ENCODE assay signal across 22 mouse cellular contexts in genomic region chr11:87866891-87867290, GRCm38 (mm10). TPM values are rescaled to one million over a fixed set of nuclear protein-coding genes. Genes with fewer than 3 reads are reported as not detected.
DNase-seq lines count a peak whose midpoint lies in the region; ATAC-seq and TF ChIP-seq lines count a peak whose summit lies in the region.
"Not testable (repeated sequence)": the region's sequence is repeated elsewhere in the genome, so short reads cannot be mapped to it uniquely, and the experiment has no call there.
"Had no signal": no experiment of that assay in that cellular context is flagged by ENCODE, and none has a peak within 500 bp of the region (broad histone marks: within the 10 kb centered on the region; RNA-seq: fewer than 3 reads in every experiment).

No protein-coding gene starts in this region.

- TF ChIP-seq RAD21 in CH12.LX (IDR thresholded peaks at IDR 0.05; ENCODE audit: low read depth, low read length) = peak; percentile 27

- TF ChIP-seq CTCF in CH12.LX (conservative IDR thresholded peaks at IDR 0.05 in 1 of 2, IDR thresholded peaks at IDR 0.05 in 1 of 2; ENCODE audit: low read depth in 2 of 2, low read length in 2 of 2) = peak in 1 of 2 experiments; percentile 57; a peak in 2 of 4 replicates
- TF ChIP-seq CTCF in heart, adult 2 months (IDR thresholded peaks at IDR 0.05) = 0 out of 2 replicates have a peak, but pooled peaks have one; percentile 4
- TF ChIP-seq CTCF in lung, embryonic 14.5 days (IDR thresholded peaks at IDR 0.05; ENCODE audit: low read depth) = not testable (repeated sequence)

- not testable (repeated sequence) for H3K9ac ChIP-seq in CH12.LX (ENCODE audit: insufficient read depth, low read depth); heart, adult 2 months (ENCODE audit: low read depth, low read length); lung, embryonic 14.5 days

- H3K4me2 ChIP-seq in CH12.LX (ENCODE audit: insufficient read depth, low read depth, poor library complexity, severe bottlenecking); lung, embryonic 14.5 days: not testable (repeated sequence)

- not testable (repeated sequence) for H3K9me3 ChIP-seq in CH12.LX (replicated peaks; ENCODE audit: low read length); lung, embryonic 14.5 days (ENCODE audit: low read depth, low read length)

- not testable (repeated sequence) for H3K4me3 ChIP-seq in CH12.LX (replicated peaks in 1 of 3; ENCODE audit: low read depth in 2 of 3, low read length in 2 of 3, poor library complexity in 1 of 3); heart, adult 2 months; lung, embryonic 14.5 days (ENCODE audit: low read depth, low read length)

- intact Hi-C loops in heart, adult 2 months (cut with DNase I) = not testable (repeated sequence)

- not testable (repeated sequence) for H3K27ac ChIP-seq in CH12.LX (ENCODE audit: insufficient read depth, low read depth); heart, adult 2 months; lung, embryonic 14.5 days (ENCODE audit: low read depth)

- not testable (repeated sequence) for ATAC-seq in lung, embryonic 14.5 days (ENCODE audit: insufficient read depth)

- 81% methylated on average over 1 of the region's 2 CpGs for WGBS in heart, adult 2 months
- 80% methylated on average over 1 of the region's 2 CpGs for WGBS in lung, embryonic 14.5 days

- in situ Hi-C loops in CH12.LX (cut with MboI; ENCODE audit: low pct_ligation_motif_present, low pct_unique_long_range_greater_than_20kb, low sequenced_read_pairs) = not testable (repeated sequence)

- DNase-seq in 3T3-L1 (ENCODE audit: low read depth, low spot score) = peak; percentile 27
- DNase-seq in CH12.LX (ENCODE audit: extremely low read depth); heart, adult 2 months: not testable (repeated sequence)
- DNase-seq in brain, adult 2 months (ENCODE audit: low read depth, low spot score) = peak; percentile 18
- peak; percentile 64 to 66 for DNase-seq in kidney, postnatal 4 days
- peak; percentile 8 for DNase-seq in lung, embryonic 14.5 days
- peak; percentile 11 to 30 for DNase-seq in right cerebral cortex, adult 2 months (ENCODE audit: low spot score in 2 of 2)
- DNase-seq in thymus, postnatal 4 days = peak; percentile 74

- H3K36me3 ChIP-seq in CH12.LX (replicated peaks in 1 of 2; ENCODE audit: control insufficient read depth in 1 of 2, insufficient read depth in 1 of 2, low read length in 1 of 2) = peaks cover 16 to 38% of the 10 kb centered on the region in 2 experiments
- H3K36me3 ChIP-seq in heart, adult 2 months (ENCODE audit: control insufficient read depth, insufficient read depth, low read length); lung, embryonic 14.5 days (ENCODE audit: insufficient read depth): not testable (repeated sequence)

- dilution Hi-C loops in CH12.LX (cut with MboI; ENCODE audit: extremely low pct_ligation_motif_present, extremely low pct_unique_long_range_greater_than_20kb, low sequenced_read_pairs) = not testable (repeated sequence)

- H3K79me2 ChIP-seq in CH12.LX (replicated peaks; ENCODE audit: control insufficient read depth, extremely low read depth, insufficient read depth, poor library complexity, severe bottlenecking); heart, adult 2 months (replicated peaks; ENCODE audit: control insufficient read depth, insufficient read depth, low read length): not testable (repeated sequence)

- not testable (repeated sequence) for H3K27me3 ChIP-seq in CH12.LX (replicated peaks); heart, adult 2 months (ENCODE audit: control insufficient read depth, insufficient read depth, low read length); lung, embryonic 14.5 days (ENCODE audit: insufficient read depth, low read length)

- TF ChIP-seq EP300 in CH12.LX (IDR thresholded peaks at IDR 0.05; ENCODE audit: low read length); heart, adult 2 months (IDR thresholded peaks at IDR 0.05; ENCODE audit: insufficient read depth, low read depth, low read length): not testable (repeated sequence)

- not testable (repeated sequence) for TF ChIP-seq POLR2A in CH12.LX (IDR thresholded peaks at IDR 0.05; ENCODE audit: low read depth, low read length); heart, adult 2 months (IDR thresholded peaks at IDR 0.05; ENCODE audit: insufficient read depth, low read depth, low read length)

- peaks cover 5 to 24% of the 10 kb centered on the region in 2 experiments for H3K4me1 ChIP-seq in CH12.LX (ENCODE audit: control insufficient read depth in 1 of 2, insufficient read depth in 2 of 2)
- not testable (repeated sequence) for H3K4me1 ChIP-seq in heart, adult 2 months (ENCODE audit: control insufficient read depth, insufficient read depth, low read length); lung, embryonic 14.5 days (ENCODE audit: insufficient read depth)

TF ChIP-seq in CH12.LX, 34 proteins besides CTCF, POLR2A, EP300 and RAD21:
- TF ChIP-seq SMC3 (IDR thresholded peaks at IDR 0.05; ENCODE audit: low read depth, low read length) = peak; percentile 23; the same call in 1 of the 2 replicates
TF ChIP-seq in CH12.LX: peak in this region for 1; not testable (repeated sequence) for 33.

RNA-seq across cellular contexts. Expression of gene Epx, which starts 8.4 kb away (rescaled TPM):
- total RNA-seq in CH12.LX (2012; rRNA removed) (not detected in 2 replicates), CH12.LX (2014; rRNA removed) (not detected in 2 replicates)
- 0.10 TPM in 1 of 2 replicates, not detected in the other for polyA plus RNA-seq in CH12.LX (2012; ENCODE audit: insufficient read length, low read depth)
- not detected for total RNA-seq in heart, adult 2 months (2021)
- not detected in 2 replicates for polyA plus RNA-seq in heart, adult 2 months (2012; rRNA removed)
- polyA plus RNA-seq in lung, embryonic 14.5 days (2014; fragmentation: Nextera tagmentation; extraction: Ambion mirVana) = not detected in 2 replicates
- total RNA-seq: gastrocnemius, postnatal 25 days; heart, adult 8-10 months; heart, postnatal 4 days had no signal
- polyA plus RNA-seq: lung, embryonic 15.5 days had no signal

RNA-seq across cellular contexts. Expression of gene Mks1, which starts 13.9 kb away (rescaled TPM):
- 17.9 and 24.4 TPM in 2 replicates for total RNA-seq in CH12.LX (2012; rRNA removed)
- total RNA-seq in CH12.LX (2014; rRNA removed) = 16.9 and 20.4 TPM in 2 replicates
- polyA plus RNA-seq in CH12.LX (2012; ENCODE audit: insufficient read length, low read depth) = 26.3 and 27.7 TPM in 2 replicates
- 1 to 10 TPM; 2.2 to 2.9 TPM for total RNA-seq in heart, adult 2 months (2021)
- 4.6 and 5.4 TPM in 2 replicates for polyA plus RNA-seq in heart, adult 2 months (2012; rRNA removed)
- polyA plus RNA-seq in lung, embryonic 14.5 days (2014; fragmentation: Nextera tagmentation; extraction: Ambion mirVana) = 11.3 and 14.3 TPM in 2 replicates

RNA-seq across cellular contexts. Expression of gene Olfr462, which starts 25.2 kb away (rescaled TPM):
- total RNA-seq in CH12.LX (2012; rRNA removed) (0.17 and 0.34 TPM in 2 replicates), CH12.LX (2014; rRNA removed) (not detected in 2 replicates)
- not detected in 2 replicates for polyA plus RNA-seq in CH12.LX (2012; ENCODE audit: insufficient read length, low read depth)
- not detected for total RNA-seq in heart, adult 2 months (2021)
- polyA plus RNA-seq in heart, adult 2 months (2012; rRNA removed) = not detected in 2 replicates
- polyA plus RNA-seq in lung, embryonic 14.5 days (2014; fragmentation: Nextera tagmentation; extraction: Ambion mirVana) = not detected in 2 replicates
- total RNA-seq: ES-E14; gastrocnemius, postnatal 25 days; heart, adult 8-10 months; heart, postnatal 4 days; megakaryocyte, adult 5-6 weeks had no signal
- polyA plus RNA-seq: embryonic facial prominence, embryonic 13.5 days; forebrain, embryonic 15.5 days; heart, embryonic 15.5 days; hindbrain, embryonic 15.5 days; limb, embryonic 12.5 days; liver, embryonic 12.5 days; lung, embryonic 15.5 days; midbrain, embryonic 13.5 days; neural tube, embryonic 14.5 days had no signal

RNA-seq across cellular contexts. Expression of gene Olfr463, which starts 30.3 kb away (rescaled TPM):
- total RNA-seq in CH12.LX (2012; rRNA removed) (not detected in 2 replicates), CH12.LX (2014; rRNA removed) (not detected in 2 replicates)
- polyA plus RNA-seq in CH12.LX (2012; ENCODE audit: insufficient read length, low read depth) = not detected in 2 replicates
- not detected for total RNA-seq in heart, adult 2 months (2021)
- polyA plus RNA-seq in heart, adult 2 months (2012; rRNA removed) = not detected in 2 replicates
- polyA plus RNA-seq in lung, embryonic 14.5 days (2014; fragmentation: Nextera tagmentation; extraction: Ambion mirVana) = not detected in 2 replicates
- total RNA-seq: ES-E14; gastrocnemius, postnatal 25 days; heart, adult 8-10 months; heart, postnatal 4 days; megakaryocyte, adult 5-6 weeks had no signal
- polyA plus RNA-seq: embryonic facial prominence, embryonic 13.5 days; forebrain, embryonic 15.5 days; heart, embryonic 15.5 days; hindbrain, embryonic 15.5 days; limb, embryonic 12.5 days; liver, embryonic 12.5 days; lung, embryonic 15.5 days; midbrain, embryonic 13.5 days; neural tube, embryonic 14.5 days had no signal

RNA-seq across cellular contexts. Expression of gene Lpo, which starts 38.8 kb away (rescaled TPM):
- total RNA-seq in CH12.LX (2012; rRNA removed) (not detected in 2 replicates), CH12.LX (2014; rRNA removed) (not detected in 2 replicates)
- polyA plus RNA-seq in CH12.LX (2012; ENCODE audit: insufficient read length, low read depth) = not detected in 2 replicates
- not detected for total RNA-seq in heart, adult 2 months (2021)
- 0.04 TPM in 1 of 2 replicates, not detected in the other for polyA plus RNA-seq in heart, adult 2 months (2012; rRNA removed)
- 0.05 TPM in 1 of 2 replicates, not detected in the other for polyA plus RNA-seq in lung, embryonic 14.5 days (2014; fragmentation: Nextera tagmentation; extraction: Ambion mirVana)
- total RNA-seq: ES-E14; gastrocnemius, postnatal 25 days; heart, adult 8-10 months; heart, postnatal 4 days; megakaryocyte, adult 5-6 weeks had no signal
- polyA plus RNA-seq: liver, embryonic 12.5 days had no signal
